Mouse (Mus musculus): ENCODE measurements at regions not wholly inside any gene's neighbourhood (a gene's known extent, or its start where the extent isn't known, plus 50 kb on each side); places are given as distances from the start of the nearest gene placed in this dataset.

- TF ChIP-seq CTCF (conservative IDR thresholded peaks at IDR 0.05 in 1 of 2, IDR thresholded peaks at IDR 0.05 in 1 of 2; ENCODE audit: low read depth in 2 of 2, low read length in 2 of 2) (no peak), SMC3 (IDR thresholded peaks at IDR 0.05; ENCODE audit: low read depth, low read length) (no peak), MAX (IDR thresholded peaks at IDR 0.05; ENCODE audit: low read length) (no peak), USF1 (IDR thresholded peaks at IDR 0.05; ENCODE audit: low read depth, low read length) (no peak), KAT2A (IDR thresholded peaks at IDR 0.05; ENCODE audit: insufficient replicate concordance, low read length) (no peak), EP300 (IDR thresholded peaks at IDR 0.05; ENCODE audit: low read length) (no peak), POLR2A (IDR thresholded peaks at IDR 0.05; ENCODE audit: low read depth, low read length) (no peak), HCFC1 (IDR thresholded peaks at IDR 0.05; ENCODE audit: low read depth, low read length) (no peak), TCF12 (IDR thresholded peaks at IDR 0.05; ENCODE audit: low read depth, low read length) (no peak), MYC (IDR thresholded peaks at IDR 0.05; ENCODE audit: low read depth, low read length) (no peak), E2F4 (IDR thresholded peaks at IDR 0.05; ENCODE audit: insufficient replicate concordance, low read depth, low read length) (no peak), GABPA (IDR thresholded peaks at IDR 0.05; ENCODE audit: insufficient replicate concordance, low read depth, low read length) (no peak)
Measured at GRCm38 (mm10) chr3:21639576-21639975, 436.9 kb upstream of the Tbl1xr1 start.

All from CH12.LX (cell line).